Mouse (Mus musculus) right cerebral cortex, postnatal 36 days (tissue): Measurements from ENCODE around the gene Hoxb5.

Source experiments
- DNase-seq, 2 experiments: peaks; one replicate each; pipeline ENCODE4 v3.0.0; 2022; ENCODE audit warnings: low spot score in 2 of 2, mixed read lengths in 1 of 2

The Hoxb5 gene

DNA sequence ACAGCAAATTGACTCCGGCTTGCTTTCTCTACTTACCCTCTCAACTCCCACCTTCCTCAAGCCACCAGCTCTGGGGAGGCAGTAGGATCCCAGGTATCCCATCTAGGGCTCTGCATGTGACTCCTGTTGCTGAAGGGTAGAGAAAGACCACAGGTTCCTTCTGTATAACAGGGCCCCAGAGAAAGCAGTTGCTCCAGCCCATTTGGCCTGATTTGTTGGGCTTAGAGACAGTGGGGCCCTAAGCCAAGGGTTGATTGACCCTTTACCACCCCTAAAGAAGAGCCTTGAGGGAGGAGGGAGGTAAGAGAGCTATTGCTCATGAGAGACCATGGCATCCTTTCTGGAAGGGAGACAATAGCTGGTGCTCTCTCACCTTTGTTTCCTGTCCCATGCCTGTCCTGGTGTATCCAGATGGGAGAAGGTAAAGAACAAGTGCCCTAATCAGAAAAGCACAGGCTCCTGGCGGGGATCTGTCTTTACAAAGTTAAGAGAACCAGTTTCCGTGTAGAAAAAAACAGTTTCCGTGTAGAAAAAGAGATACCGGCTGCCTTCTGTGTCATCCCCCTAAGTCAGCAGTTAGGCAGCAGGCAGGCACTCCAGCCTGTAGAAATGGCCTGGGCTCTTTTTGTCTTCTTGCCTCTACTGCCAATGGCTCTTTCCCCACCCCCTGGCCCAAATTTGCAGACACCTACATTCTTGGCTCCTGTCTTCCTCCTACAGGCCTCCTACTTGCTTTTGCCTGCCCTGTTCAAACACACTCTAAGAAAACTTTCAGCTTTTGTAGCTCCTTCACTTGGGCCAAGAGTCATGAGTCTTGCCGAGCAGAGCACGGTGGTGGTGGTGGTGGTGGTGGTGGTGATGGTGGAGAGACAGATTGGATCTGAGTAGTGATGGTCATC is 36.1 kb downstream of the Hoxb5 start:
- DNase-seq = no peak

DNA sequence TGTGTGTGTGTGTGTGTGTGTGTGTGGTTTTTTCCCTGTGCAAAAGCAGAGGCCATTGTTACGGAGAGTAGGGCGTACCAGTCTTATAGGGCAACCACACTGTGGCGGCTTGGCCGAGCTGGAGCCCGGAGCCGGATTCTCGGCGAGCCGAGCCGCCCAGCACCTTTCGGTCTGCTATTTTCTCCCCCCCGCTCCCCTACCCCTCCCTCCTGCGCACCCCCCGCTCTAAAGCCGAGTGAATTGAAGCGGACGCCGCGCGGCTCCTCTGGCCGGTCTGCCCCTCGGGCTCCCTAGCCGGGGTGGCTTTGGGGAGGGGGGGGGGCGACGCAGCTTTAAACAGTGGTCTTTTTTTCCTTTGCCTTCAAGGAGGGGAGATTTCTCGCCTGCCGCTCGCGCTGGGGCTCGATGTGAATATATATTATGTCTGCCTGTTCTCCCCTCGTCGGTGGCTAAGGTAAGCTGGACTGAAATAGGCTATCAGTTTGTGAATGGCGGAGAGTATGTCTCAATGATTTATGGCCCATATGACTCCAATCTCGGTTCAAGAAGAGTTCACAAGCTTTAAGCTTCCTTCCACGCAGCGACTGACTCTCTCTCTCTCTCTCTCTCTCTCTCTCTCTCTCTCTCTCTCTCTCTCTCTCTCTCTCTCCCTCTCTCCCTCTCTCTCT is 37.7 kb downstream of the Hoxb5 start:
- no peak for DNase-seq

DNA sequence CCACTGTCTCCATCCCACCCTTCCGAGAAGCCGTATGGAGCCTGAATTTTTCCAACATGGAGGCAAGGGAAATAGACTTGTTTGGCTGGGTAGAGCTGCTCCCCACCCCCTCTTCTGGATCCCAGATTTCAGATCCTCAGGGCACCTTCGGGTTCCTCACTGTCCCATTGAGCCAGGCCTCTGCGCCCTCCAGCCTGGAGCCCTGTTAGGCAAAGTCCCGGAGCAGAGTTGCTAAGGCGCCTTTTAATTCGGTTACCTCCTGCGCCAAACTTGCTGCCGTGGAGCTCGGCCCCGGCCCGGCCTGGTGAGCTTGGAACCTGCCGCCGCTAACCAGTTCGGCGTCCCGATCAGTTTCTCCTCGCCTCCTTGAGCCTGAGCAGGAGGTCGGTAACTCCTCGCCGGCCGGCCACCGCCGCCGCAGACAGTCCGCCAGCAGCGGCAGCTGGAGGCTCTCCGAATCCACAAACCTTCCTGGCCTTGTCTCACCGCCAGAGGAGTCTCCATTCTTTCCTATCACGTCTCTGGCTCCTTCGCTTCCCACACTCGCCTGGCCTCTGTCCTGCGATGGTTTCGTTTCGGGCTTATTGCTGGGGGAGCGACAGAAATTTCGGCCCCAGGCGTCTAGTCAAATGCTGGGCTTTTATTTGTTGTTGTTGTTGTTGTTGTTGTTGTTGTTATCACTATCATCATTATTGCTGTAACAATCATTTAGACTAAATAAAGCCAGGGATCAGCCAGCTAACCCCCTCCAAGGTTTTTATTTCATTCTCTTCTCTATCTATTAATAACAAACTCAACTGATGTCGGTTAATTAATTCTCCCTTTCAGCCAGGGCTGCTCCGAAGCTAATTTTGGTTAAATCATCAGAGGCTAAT is 38.8 kb downstream of the Hoxb5 start:
- DNase-seq = no peak

DNA sequence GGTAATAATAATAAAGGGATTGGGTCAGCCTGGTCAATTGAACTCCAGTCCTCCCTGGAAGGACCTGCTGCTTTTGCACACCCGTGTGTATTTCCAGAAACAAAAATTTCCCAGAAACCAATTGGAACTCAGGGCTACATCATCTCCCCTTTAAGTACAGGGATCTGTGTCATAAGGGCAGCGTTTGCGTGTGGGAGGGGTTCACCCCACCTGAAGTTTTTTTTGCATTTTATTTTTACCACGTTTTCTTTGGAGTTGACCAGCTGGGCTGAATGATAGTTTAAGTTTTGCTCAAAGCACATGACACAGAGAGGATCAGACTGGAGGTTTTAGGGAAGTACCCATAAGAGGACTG is 39.4 kb downstream of the Hoxb5 start:
- DNase-seq = no peak

DNA sequence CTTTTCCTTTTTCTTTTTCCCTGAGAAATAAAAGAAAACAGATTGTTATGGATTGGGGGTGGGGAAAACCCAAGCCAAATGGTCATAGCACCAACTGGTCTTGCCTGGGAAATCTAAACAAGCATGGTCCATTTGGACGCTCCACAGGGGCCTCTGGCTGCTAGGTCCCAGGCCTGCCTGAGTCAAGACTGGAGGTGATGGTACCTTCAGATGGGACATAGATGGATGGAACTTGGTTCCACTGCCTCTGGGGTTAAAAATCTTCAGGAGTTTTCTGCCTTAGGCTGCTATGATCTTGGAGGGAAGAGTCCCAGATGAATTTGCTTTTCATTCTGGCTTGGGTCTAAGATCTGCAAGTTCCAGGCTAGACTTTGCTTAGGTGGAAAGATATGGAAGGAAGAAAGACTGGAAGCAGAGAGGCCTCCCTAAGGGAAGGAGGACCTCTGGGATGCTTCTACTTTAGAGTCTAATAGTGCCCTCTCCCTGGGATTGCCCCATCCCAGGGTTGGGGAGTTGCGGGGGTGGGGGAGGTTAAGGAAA is 40.1 kb downstream of the Hoxb5 start:
- no peak for DNase-seq

DNA sequence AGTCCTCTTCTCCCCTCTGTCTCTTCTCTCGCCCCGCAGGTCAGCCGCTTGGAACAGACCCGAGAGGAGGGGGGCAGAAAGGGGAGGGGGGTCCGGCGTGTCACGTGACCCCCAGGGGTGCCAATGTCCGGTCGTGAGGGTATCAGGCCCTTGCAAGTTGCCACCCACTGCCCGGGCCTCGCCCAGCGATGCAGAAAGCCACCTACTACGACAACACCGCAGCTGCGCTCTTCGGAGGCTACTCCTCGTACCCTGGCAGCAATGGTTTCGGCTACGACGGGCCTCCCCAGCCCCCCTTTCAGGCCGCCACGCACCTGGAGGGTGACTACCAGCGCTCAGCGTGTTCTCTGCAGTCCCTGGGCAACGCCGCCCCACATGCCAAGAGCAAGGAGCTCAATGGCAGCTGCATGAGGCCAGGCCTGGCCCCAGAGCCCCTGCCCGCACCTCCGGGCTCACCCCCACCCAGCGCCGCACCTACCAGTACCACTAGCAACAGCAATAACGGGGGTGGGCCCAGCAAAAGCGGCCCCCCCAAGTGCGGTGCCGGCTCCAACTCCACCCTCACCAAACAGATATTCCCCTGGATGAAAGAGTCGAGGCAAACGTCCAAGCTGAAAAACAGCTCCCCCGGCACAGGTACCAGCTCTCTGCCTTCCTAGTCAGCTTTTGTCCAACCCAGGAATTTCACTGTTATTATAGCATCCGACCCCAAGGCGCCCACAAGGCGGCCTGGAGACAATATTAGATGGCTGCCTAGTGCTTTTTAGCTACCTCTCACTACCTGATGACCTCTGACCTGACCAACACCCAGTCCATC is 41.1 kb downstream of the Hoxb5 start:
- no peak for DNase-seq

DNA sequence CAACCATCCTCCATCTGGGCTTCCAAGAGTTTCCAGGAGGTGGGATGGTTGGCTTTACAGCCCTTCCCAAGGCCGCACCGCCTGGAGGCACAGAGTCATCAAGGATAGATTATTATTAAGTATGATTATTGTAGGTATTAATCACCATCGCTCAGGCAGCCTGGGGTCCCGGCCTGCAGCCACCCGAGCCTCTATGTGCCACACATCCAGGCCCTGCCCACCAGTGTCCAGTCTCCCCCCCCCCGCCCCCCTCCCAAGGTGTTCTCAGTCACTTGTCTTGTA is 41.7 kb downstream of the Hoxb5 start:
- DNase-seq = no peak

DNA sequence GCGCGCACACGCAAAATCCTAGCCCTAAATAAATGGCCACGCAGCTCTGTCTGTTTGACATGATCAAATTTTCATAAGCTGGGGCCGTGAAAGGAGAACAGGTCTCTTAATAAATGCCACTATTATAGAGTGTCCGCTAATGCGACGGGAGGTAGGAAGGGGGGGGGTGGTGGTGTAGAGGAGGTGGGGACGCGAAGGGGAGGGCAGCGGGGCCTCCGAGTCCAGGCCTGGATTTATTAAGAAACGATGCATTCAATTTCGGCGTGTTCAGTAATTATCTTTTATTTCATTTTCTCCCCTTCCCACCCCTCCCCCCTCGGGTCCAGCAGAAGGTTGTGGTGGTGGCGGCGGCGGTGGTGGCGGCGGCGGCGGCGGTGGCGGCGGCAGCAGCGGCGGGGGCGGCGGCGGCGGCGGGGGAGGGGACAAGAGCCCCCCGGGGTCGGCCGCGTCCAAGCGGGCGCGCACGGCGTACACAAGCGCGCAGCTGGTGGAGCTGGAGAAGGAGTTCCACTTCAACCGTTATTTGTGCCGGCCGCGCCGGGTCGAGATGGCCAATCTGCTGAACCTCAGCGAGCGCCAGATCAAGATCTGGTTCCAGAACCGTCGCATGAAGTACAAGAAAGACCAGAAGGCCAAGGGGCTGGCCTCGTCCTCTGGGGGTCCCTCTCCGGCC is 42.2 kb downstream of the Hoxb5 start:
- DNase-seq = no peak

DNA sequence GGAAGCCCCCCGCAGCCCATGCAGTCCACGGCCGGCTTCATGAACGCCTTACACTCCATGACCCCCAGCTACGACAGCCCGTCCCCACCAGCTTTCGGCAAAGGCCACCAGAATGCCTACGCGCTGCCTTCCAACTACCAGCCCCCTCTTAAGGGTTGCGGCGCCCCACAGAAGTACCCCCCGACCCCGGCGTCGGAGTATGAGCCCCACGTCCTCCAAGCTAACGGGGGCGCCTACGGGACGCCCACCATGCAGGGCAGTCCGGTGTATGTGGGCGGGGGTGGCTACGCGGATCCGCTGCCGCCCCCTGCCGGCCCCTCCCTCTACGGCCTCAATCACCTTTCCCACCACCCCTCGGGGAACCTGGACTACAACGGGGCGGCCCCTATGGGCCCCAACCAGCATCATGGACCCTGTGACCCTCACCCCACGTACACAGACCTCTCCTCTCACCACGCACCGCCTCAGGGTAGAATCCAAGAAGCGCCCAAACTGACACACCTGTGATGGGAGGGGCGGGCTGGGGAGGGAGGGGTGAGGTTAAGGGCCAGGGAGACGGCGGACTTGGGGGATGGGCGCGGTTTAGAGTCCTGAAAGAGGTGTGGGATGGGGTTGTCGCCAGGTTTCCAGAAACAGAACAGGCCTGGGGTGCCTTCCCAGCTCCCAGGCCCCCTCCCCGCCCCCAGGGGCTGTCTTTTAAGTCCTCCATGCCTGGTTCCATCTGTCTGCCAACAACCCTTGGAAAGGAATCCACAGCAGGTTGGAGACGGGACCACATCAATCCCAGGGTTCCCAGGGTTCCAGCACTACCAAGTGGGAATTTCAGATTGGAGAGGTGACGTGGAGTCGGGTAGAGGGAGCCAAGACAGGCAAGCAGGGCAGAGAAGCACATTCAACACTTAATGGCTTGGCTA is 43.0 kb downstream of the Hoxb5 start:
- no peak for DNase-seq

DNA sequence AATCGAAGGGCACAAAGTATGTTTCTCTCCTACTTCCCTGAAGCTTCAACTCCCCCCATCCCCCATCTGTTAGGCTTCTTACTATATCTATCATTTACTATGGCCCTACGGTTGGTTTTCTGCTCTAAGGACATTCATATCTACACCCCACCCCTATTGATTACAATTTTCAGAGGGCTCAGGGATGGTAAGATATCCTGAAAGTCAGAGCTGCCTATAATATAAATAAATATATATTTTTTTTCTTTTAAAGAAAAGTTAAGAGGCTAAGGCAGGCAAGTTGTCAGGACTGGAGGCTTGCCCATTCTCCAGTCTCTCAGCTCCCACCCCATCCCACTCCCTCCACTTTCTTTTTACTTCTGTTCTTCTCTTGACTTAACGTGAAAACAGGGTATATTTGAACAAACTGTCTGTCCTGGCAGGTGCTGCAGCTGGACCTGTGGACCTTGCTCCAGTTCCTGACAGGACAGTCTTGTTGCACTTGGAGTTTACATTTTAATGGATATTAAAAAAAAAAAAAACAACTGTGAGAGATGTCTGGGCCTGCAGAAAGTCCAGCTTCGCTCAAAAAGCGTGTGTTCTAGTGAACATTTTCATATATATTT is 43.9 kb downstream of the Hoxb5 start:
- DNase-seq = no peak

DNA sequence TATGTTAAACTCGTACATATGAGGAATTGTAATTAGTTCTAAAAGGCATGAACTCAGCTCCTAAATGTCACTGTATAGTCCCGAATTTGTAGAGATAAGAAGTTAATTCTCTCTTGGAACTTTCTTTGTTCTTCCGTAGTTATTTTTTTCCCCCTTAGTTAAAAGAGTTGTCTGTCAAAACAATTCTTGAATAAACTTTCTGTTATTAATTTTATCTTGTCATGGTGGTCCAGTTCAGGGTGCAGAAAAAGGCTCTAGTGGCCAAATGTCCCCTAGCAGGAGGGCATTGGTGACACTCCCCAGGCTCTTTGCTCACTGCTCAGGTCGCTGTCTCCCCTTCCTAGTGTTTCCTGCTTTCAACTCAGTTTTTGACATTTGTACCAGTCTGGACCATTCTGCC is 44.6 kb downstream of the Hoxb5 start:
- no peak for DNase-seq

DNA sequence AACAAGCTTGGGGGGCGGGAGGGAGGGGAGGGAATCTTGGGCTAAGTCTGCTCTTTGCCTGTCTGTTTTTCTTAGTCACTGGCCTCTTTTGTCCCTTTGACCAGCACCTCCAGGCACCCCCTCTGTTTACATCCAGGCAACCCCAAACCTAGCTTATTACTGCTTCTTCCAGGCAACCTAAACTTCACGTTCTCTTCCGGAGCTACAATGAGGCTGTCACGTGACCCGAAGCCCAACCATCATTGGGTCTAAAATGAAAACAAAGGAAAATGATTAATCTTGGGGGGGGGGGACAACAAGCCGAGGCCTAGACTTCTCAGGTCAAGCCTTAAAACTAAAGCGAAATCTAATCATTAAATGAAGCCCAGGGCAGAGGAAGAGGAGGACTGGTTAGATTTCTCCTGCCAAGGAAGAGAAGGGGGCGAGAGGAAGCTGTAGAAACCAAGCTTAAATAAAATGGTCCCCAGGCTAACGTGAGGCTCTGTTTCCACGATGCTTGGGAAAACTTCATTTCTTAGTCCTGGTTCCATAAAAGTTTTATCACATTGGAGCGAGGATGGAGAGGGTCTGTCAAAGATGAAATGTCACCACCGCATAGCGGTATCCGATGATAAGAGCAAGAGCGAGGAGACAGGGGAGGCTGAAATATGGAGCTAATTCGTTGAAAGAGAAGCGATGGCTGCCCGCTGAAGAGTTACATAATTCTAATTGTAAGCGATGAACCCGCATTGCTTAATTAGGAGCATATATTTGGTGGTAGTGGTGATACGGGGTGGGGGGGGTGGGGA is 45.2 kb downstream of the Hoxb5 start:
- DNase-seq = no peak

DNA sequence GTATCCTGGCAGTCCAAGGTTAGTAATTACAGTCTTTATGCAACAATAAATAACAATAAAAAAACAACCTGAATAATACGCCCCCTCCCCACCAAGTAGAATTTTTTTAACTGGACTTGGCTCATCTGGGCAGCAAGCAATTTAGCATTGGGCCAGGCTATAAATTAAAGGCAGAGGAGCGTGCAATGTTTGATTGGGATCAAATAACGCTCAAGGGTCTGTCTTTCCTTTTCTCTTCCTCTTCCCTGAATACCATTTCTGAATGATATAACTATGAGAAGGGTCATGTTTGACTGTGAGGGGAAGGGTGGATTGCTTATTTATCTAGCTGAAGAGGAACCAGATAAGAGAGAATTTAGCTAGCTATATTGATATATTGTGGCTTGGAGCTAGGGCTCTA is 45.9 kb downstream of the Hoxb5 start:
- no peak for DNase-seq

DNA sequence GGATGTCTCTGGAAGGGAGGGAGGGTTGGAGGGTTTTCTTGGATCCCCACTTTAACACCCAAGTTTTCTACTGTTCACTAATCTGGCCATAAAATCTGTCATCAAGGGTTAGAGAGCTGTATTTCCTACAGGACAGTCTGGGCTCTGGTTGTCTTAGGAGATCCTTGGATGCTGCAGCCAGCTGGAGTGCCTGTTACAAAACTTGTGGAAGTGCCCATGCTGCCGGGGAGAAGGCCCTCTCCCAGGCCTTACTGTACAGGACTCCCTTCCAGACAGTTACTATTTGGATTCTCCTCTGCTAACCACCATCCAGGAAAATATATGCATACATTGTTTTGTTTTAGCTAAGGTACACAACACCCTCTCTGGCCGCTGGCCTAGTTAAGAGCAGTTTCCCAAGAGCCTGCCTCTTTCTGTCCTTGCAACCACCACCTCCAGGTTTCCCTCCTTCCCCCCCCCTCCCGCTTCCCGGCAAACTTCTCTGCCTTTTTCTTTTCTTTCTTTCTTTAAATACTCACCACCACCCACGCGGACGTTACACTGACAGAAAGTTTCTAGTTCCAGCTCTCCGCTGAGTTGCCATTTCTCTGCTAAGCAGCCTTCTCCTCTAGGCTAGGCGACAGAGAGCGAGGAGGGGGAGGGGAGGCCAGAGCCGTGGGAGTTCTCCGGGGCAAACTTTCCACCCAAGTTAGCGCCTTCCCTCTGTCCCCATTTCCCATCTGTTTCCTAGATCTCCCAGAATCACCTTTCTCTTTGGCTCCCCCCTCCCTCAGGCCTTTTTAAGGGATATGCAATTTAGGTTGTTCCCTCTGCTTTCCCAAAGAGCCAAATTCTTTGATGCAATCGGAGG is 46.6 kb downstream of the Hoxb5 start:
- no peak for DNase-seq

DNA sequence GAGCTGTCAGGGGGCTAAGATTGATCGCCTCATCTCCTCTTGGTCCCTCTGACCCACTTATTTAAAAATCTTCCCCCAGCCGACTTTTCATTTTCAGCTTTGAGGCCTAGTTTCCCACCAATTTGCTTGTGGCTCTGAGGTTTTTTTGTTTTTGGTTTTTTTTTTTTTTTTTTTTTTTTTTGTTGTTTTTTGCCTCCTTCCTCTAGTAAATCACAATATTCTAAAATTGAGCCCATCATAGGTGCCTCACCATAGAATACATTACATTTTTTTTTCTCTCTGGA is 47.1 kb downstream of the Hoxb5 start, which contains the start of gene Hoxb2:
Gene Hoxb2, plus strand, starts transcription at position 185 of the 284 bp plus-strand sequence.
- DNase-seq = no peak

DNA sequence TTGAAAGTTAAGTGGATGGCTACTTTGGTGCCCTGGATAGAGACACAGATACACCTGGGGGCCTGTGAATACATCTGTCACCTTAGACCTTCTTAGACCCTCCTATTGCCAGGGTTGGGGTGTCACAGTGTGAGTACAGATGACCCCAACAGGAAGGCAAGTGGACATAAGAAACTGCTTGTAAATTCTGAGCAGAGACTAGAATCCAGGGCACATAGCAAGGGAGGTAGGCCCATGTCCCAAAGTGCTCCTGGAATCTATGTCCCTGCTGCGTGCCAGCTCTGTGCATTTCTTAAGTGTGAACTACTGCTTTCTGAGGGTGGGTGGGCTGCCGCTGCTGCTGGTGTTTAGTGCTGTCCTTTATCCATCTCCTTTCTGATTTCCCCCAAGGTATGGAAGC is 47.7 kb downstream of the Hoxb5 start:
- no peak for DNase-seq

DNA sequence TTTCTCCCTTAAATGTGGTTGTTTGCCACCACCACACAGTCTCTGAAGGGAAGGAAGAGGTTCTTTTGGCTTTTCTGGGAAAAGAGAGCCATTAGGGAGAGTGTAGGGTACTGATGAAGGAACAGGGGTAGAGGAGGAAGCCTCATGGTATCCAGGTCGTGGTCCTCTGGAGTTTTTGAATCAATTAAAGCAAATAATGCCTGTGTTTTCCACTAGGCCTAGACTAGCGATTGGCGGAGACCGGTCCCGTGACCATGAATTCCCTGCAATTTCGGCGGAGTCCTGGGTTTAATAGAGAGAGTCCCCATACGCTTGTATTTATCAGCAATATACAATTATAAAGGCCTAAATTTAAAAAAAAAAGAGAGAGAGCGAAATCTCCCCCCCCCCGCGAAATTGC is 48.2 kb downstream of the Hoxb5 start:
- no peak for DNase-seq

DNA sequence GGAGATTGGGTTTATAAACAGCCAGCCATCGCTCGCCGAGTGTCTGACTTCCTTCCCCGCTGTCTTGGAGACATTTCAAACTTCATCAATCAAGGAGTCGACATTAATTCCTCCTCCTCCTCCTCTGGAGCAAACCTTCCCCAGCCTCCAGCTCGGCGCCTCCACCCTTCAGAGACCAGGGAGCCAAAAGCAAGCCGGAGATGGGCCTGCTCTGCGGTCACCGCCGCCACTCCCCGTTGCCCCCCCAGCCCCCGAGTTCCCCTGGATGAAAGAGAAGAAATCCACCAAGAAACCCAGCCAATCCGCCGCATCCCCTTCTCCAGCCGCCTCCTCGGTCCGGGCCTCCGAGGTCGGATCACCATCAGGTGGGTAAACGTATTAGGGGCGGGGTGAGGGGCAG is 48.7 kb downstream of the Hoxb5 start:
- no peak for DNase-seq
